Mouse (Mus musculus): Measurements from ENCODE around the gene Foxred2.

The Foxred2 gene

GRCm38 (mm10) chr15:77915287-77915686 lies 41.2 kb downstream of the Foxred2 start:
- no peak for DNase-seq

- no peak for DNase-seq
Measured at GRCm38 (mm10) chr15:77914507-77914906, 42.0 kb downstream of the Foxred2 start.

DNA sequence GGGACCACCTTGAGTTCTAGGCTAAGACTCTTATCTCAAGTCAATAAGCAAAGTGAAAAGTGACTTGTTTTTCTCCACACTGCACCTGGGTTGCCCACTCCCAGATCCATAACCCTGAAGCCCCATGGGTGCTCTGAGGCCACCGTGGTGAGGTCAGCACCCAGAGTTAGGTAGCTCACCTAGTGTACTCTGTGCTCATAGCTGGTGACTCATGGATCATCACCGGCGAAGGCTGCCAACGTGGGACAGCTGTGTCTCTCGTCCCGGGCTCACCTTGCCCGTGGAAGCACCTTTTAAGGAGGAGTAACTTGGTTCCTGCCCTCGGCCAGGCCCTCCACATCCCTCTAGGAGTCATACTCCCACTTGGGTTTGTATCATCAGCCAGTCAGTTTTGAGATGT lies 43.5 kb downstream of the Foxred2 start:
- DNase-seq: no peak

DNA sequence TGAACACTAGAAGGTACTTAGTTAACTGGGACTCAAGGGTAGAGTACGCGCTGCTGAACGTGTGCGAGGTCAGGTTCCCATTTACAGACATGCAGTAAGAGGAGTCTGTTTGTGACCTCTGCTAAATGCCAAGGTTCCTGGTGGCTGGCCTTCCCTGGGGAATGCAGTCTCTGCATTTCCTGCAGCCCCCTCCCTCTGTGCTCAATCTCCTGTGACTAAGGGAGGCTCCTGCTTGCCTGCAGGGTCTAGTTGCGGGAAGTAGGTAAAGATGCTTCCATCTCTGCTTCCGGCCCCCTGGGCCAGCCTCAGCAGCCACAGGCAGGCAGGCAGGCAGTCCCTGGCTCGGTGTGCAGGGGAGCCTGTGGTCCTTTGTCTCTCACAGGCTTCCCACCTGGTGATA lies 43.9 kb downstream of the Foxred2 start:
- no peak for DNase-seq

GRCm38 (mm10) chr15:77912048-77912447 lies 44.5 kb downstream of the Foxred2 start:
- DNase-seq: no peak

DNA sequence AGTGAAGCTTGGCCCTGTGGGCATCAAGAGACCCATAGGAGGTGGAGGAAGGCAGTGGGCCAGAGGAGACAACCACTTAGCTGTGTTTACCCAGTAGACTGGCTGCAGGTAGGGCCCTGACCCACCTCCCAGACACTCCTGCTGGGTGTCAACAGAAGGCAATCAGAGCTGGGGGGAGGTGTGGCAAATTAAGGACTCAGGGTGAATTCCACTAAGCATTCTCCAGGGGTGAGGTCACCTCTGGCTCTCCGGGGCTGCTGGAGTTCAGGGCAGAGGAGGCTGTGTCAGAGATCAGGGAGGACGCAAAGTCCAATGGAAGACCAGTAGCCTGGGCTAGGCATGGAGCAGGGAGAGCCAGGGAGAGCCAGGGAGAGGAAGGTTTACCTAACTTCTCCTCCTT lies 45.5 kb downstream of the Foxred2 start:
- DNase-seq: no peak

GRCm38 (mm10) chr15:77907646-77908518 lies 48.6 kb downstream of the Foxred2 start:
- DNase-seq: no peak

DNA sequence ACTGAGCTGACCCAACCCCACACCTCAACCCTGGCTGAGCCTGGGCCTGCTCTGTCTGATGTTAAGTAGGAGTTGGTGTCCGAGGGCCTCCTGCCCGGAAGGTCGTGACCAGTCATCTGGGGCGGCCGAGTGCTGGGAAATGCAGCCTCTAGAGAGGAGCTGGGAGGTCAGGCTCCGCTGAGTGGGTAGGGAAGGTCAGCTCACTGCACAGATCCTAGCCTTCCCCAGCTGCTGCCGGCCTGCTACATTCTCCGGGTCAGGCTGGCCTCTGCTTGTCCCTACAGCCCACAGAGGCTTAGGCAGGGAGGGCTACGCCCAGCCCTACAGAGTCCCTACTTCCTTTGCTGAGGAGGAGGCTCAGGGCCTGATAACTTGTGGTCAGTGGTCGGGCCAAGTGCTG lies 50.0 kb downstream of the Foxred2 start:
- DNase-seq: no peak

GRCm38 (mm10) chr15:77906081-77906480 lies 50.4 kb downstream of the Foxred2 start:
- no peak for DNase-seq

GRCm38 (mm10) chr15:77905275-77905970 lies 51.1 kb downstream of the Foxred2 start:
- DNase-seq: peak in 1 of 2 experiments; percentile 9

DNA sequence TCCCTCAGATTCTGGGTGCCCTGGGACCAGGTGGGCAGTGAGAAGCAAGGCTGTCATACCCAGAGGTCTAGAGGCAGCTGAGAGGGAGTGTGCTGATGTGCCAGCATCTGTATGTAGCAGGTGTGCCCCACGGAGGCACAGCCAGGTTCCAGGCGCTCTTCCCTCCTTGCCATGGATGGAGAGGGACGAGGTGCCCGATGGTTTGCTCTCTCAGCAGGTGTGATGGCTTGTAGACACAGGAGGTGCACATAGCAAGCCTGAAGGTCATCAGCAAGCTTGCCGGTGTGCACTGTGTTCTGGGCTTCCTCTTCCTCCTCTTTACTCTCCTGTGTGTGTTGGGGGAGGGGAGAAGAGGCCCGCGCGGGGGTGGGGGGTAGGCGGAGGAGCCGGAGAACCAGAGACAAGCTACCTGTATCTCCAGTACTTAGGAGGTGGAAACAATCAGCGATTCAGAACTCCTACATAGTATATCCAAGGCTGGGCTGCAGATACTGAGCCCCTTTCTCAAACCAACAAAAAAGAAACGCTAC lies 52.1 kb downstream of the Foxred2 start:
- peak; percentile 37 to 44 for DNase-seq

- no peak for DNase-seq
Measured at GRCm38 (mm10) chr15:77903176-77903575, 53.3 kb downstream of the Foxred2 start.

- no peak for DNase-seq
Measured at GRCm38 (mm10) chr15:77894926-77895325, 61.6 kb downstream of the Foxred2 start.

GRCm38 (mm10) chr15:77893292-77893691 lies 63.2 kb downstream of the Foxred2 start:
- no peak for DNase-seq

GRCm38 (mm10) chr15:77892420-77892819 lies 64.1 kb downstream of the Foxred2 start:
- no peak for DNase-seq

DNA sequence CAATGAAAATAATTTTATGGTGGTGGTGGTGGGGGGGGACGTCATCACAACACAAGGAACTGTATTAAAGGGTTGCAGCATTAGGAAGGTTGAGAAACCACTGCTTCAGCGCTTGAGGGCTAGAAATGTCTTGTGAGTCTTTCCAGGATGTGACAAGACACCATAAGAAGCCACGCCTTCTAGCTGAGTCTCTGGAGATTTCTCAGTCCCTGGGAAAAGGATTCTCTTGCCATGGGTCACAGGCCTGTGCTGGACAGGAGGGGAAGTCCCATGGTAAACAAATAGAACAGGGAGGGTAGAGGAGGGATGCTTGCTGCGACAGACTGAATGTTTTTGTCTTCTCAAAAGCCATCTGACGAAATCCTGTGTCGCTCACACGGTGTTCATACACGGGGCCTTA lies 64.8 kb downstream of the Foxred2 start:
- no peak for DNase-seq
